Mouse (Mus musculus): ENCODE measurements around the gene Atp5c1. TPM values are rescaled to one million over a fixed set of nuclear protein-coding genes. Genes with fewer than 3 reads are reported as not detected.
A peak's percentile ranks its signal among the peaks of the same experiment; 100 is the strongest.

The Atp5c1 gene
- polyA plus RNA-seq, 1 experiment = 180 TPM

- DNase-seq = peak; percentile 38
- WGBS = 31% methylated on average over 9 of the region's 9 CpGs
- Histone ChIP-seq H3K4me3 (replicated peaks; ENCODE audit: extremely low read depth, low read depth, low read length) (no peak overlapping the region), H3K4me1 (ENCODE audit: control insufficient read depth, insufficient read depth, low read length) (no peaks in the 10 kb centered on the region)
- TF ChIP-seq CTCF (IDR thresholded peaks at IDR 0.05; ENCODE audit: insufficient read depth, low read length) (peak; percentile 33; the same call in 1 of the 2 replicates), POLR2A (IDR thresholded peaks at IDR 0.05; ENCODE audit: borderline replicate concordance, extremely low read depth, low read depth, low read length) (no peak)
Measured at GRCm38 (mm10) chr2:10098598-10099215, 18.4 kb upstream of the Atp5c1 start.

GRCm38 (mm10) chr2:10094327-10095100 lies 14.2 kb upstream of the Atp5c1 start:
- Histone ChIP-seq H3K4me3 (replicated peaks; ENCODE audit: extremely low read depth, low read depth, low read length) (no peak overlapping the region), H3K4me1 (ENCODE audit: control insufficient read depth, insufficient read depth, low read length) (no peaks in the 10 kb centered on the region)
- TF ChIP-seq CTCF (IDR thresholded peaks at IDR 0.05; ENCODE audit: insufficient read depth, low read length) (no peak), POLR2A (IDR thresholded peaks at IDR 0.05; ENCODE audit: borderline replicate concordance, extremely low read depth, low read depth, low read length) (no peak)
- no peak for DNase-seq
- WGBS = 74% methylated on average over 14 of the region's 14 CpGs

- no peak overlapping the region for H3K4me3 ChIP-seq (replicated peaks; ENCODE audit: extremely low read depth, low read depth, low read length)
- 77% methylated on average over 8 of the region's 8 CpGs for WGBS
- no peak for DNase-seq
- TF ChIP-seq CTCF (IDR thresholded peaks at IDR 0.05; ENCODE audit: insufficient read depth, low read length) = no peak
- no peak for TF ChIP-seq POLR2A (IDR thresholded peaks at IDR 0.05; ENCODE audit: borderline replicate concordance, extremely low read depth, low read depth, low read length)
- peaks cover 3% of the 10 kb centered on the region; the same call in 1 of the 2 replicates for H3K4me1 ChIP-seq (ENCODE audit: control insufficient read depth, insufficient read depth, low read length)
Measured at GRCm38 (mm10) chr2:10087256-10087850, 7.0 kb upstream of the Atp5c1 start.

GRCm38 (mm10) chr2:10082737-10083136 lies 2.4 kb upstream of the Atp5c1 start:
- no peak for DNase-seq
- Histone ChIP-seq H3K4me1 (ENCODE audit: control insufficient read depth, insufficient read depth, low read length) (peaks cover 7% of the 10 kb centered on the region; the same call in 1 of the 2 replicates), H3K4me3 (replicated peaks; ENCODE audit: extremely low read depth, low read depth, low read length) (no peak overlapping the region)
- TF ChIP-seq POLR2A (IDR thresholded peaks at IDR 0.05; ENCODE audit: borderline replicate concordance, extremely low read depth, low read depth, low read length) = no peak
- no peak for TF ChIP-seq CTCF (IDR thresholded peaks at IDR 0.05; ENCODE audit: insufficient read depth, low read length)
- WGBS = 53% methylated on average over 1 of the region's 1 CpGs

GRCm38 (mm10) chr2:10081453-10082080 lies 1.3 kb upstream of the Atp5c1 start:
- WGBS = 70% methylated on average over 5 of the region's 5 CpGs
- no peak for TF ChIP-seq POLR2A (IDR thresholded peaks at IDR 0.05; ENCODE audit: borderline replicate concordance, extremely low read depth, low read depth, low read length)
- no peak overlapping the region for H3K4me3 ChIP-seq (replicated peaks; ENCODE audit: extremely low read depth, low read depth, low read length)
- DNase-seq = no peak
- peaks cover 7% of the 10 kb centered on the region; the same call in 1 of the 2 replicates for H3K4me1 ChIP-seq (ENCODE audit: control insufficient read depth, insufficient read depth, low read length)

- H3K4me3 ChIP-seq (replicated peaks; ENCODE audit: extremely low read depth, low read depth, low read length) = peak overlapping the region; percentile 95
- no peak for TF ChIP-seq POLR2A (IDR thresholded peaks at IDR 0.05; ENCODE audit: borderline replicate concordance, extremely low read depth, low read depth, low read length)
- TF ChIP-seq CTCF (IDR thresholded peaks at IDR 0.05; ENCODE audit: insufficient read depth, low read length) = no peak
- DNase-seq = no peak
- under 1% methylated on average over 28 of the region's 28 CpGs for WGBS
- peaks cover 9% of the 10 kb centered on the region for H3K4me1 ChIP-seq (ENCODE audit: control insufficient read depth, insufficient read depth, low read length)
Measured at GRCm38 (mm10) chr2:10079745-10080309, 483 bp downstream of the Atp5c1 start.

GRCm38 (mm10) chr2:10076675-10077074 lies 3.6 kb downstream of the Atp5c1 start:
- WGBS = 51% methylated on average over 8 of the region's 8 CpGs
- DNase-seq = no peak
- TF ChIP-seq CTCF (IDR thresholded peaks at IDR 0.05; ENCODE audit: insufficient read depth, low read length) = no peak
- TF ChIP-seq POLR2A (IDR thresholded peaks at IDR 0.05; ENCODE audit: borderline replicate concordance, extremely low read depth, low read depth, low read length) = no peak
- peaks cover 9% of the 10 kb centered on the region for H3K4me1 ChIP-seq (ENCODE audit: control insufficient read depth, insufficient read depth, low read length)
- no peak overlapping the region for H3K4me3 ChIP-seq (replicated peaks; ENCODE audit: extremely low read depth, low read depth, low read length)

- no peak for TF ChIP-seq CTCF (IDR thresholded peaks at IDR 0.05; ENCODE audit: insufficient read depth, low read length)
- no peak for TF ChIP-seq POLR2A (IDR thresholded peaks at IDR 0.05; ENCODE audit: borderline replicate concordance, extremely low read depth, low read depth, low read length)
- Histone ChIP-seq H3K4me3 (replicated peaks; ENCODE audit: extremely low read depth, low read depth, low read length) (no peak overlapping the region), H3K4me1 (ENCODE audit: control insufficient read depth, insufficient read depth, low read length) (peaks cover 7% of the 10 kb centered on the region)
- DNase-seq = no peak
- 69% methylated on average over 7 of the region's 7 CpGs for WGBS
Measured at GRCm38 (mm10) chr2:10074470-10074869, 5.8 kb downstream of the Atp5c1 start.

GRCm38 (mm10) chr2:10071751-10072150 lies 8.6 kb downstream of the Atp5c1 start:
- WGBS = 76% methylated on average over 7 of the region's 7 CpGs
- TF ChIP-seq CTCF (IDR thresholded peaks at IDR 0.05; ENCODE audit: insufficient read depth, low read length) (no peak), POLR2A (IDR thresholded peaks at IDR 0.05; ENCODE audit: borderline replicate concordance, extremely low read depth, low read depth, low read length) (no peak)
- Histone ChIP-seq H3K4me3 (replicated peaks; ENCODE audit: extremely low read depth, low read depth, low read length) (no peak overlapping the region), H3K4me1 (ENCODE audit: control insufficient read depth, insufficient read depth, low read length) (peaks cover 7% of the 10 kb centered on the region)
- DNase-seq = no peak
